Mouse (Mus musculus) urinary bladder, postnatal 10 days (tissue): Measurements from ENCODE around the gene Gm4756.
"Not testable (repeated sequence)": the region's sequence is repeated elsewhere in the genome, so short reads cannot be mapped to it uniquely, and the experiment has no call there.

ENCODE experiments used
- DNase-seq: peaks from one replicate; pipeline ENCODE4 v3.0.0; 2022; ENCODE audit warnings: low spot score

The Gm4756 gene

DNA sequence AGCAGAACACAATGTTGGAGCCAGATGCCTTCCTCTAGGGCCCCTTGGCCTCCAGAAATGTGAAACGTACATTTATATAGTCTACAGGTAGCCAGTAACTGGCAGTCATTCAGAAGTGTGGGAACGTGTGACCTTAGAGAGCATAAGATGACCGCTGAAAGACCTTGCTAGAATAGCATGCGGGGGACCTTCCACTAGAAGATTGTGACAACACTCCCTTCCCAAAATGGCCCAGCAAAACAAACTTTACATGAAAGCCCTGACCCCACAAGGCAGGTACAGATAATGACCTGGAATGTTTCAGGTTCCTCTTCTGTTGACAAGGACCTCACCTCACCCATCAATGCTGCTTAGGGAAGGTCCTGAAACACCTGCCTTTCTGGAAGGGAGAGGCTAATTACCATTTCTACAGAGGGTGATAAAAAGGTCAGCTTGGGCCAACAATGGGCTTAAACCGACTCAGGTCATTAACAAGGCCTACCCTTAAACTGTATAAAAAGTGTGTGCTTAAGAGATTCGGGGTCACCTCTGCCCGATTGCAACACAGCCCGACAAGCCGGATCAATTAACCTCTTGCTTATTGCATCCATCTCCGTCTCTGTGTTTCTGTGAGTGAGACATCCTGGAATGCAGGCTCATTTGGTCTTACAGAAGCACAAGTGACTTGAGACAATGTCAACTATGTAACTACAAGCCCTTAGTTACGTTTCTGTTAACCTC is at the start of gene Gm4756:
Gene Gm4756, minus strand, starts transcription at position 51 of the 720 bp plus-strand sequence.
- no peak for DNase-seq

DNA sequence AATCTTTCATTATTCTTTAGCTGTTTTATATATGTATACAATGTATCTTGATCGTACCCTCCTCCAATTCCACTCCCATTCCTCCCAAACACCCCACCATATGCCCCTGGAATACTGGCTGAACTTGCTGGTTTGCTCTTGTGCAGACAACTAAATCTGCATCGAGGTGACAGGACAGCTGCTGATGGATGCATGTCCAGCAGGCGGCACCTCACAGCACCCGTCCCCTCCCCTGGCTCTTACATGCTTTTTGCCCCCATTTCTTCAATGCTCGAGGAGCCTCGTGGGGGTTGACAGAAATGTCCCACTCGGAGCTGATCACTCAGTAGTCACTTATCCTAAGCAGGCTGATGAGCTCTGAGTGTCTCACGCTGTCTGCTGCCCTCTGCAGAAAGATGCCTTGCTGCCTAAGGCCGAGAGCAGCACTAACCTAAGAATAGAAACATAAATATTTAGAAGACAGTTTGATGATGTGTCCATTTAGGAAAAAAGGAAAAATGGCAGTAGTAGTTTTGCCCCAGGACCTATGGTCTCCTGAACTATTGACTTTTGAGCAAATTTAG is 45.5 kb upstream of the Gm4756 start:
- no peak for DNase-seq

DNA sequence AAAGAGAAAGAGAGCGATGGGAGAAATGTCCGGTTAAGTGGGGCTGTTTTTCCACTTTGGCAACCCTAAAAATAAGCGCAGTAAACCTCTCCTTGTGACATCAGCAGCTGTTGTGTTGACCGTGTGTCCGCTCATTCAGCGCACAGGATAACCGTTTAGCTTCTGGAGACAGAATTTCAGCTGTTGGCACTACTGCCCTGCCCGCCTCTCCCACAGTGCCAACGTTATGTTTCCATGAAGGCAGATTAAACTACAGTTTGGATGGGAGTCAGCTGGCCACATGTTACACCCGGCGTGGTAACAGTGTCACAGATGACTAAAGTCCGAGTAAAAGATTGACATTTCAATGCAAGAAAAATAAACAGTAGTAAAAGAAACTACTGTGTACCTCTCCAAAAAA is 45.0 kb upstream of the Gm4756 start:
- DNase-seq: no peak

DNA sequence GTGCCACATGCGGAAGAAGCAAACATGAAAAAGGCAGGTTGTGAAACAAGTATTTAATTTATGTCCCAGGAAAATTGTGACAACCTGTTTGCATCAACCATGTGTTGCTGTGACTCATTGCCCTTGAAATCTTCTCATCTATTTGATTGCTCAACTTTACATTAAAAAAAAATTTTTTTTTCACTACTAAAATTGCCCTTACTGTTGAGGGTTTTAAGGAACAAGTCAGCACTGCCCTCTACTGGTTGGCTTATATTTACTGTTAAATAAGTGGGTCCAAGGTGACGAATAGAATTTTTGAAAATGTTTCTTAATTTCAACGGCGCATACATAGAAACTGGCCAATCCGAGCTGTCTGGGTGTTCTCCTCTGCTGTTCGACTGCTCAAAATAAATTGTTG is 44.4 kb upstream of the Gm4756 start:
- DNase-seq: no peak

DNA sequence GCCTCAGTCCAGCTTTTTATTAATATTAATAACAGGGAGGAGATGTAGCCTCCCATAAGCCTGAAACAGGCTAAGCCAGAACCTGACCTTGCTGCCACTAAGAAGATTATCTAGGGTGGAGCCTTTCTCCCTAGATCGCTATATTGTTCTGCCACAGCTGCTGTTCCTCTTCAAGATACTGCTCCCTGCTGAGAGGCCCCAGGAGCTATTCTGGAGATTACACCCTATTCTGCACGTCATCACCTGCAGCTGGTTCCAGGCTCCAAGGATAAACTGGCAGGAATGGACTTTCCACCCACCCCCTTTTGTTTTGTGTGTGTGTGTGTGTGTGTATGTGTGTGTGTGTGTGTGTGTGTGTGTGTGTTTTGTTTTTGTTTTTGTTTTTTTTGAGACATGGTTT is 38.8 kb upstream of the Gm4756 start:
- not testable (repeated sequence) for DNase-seq

DNA sequence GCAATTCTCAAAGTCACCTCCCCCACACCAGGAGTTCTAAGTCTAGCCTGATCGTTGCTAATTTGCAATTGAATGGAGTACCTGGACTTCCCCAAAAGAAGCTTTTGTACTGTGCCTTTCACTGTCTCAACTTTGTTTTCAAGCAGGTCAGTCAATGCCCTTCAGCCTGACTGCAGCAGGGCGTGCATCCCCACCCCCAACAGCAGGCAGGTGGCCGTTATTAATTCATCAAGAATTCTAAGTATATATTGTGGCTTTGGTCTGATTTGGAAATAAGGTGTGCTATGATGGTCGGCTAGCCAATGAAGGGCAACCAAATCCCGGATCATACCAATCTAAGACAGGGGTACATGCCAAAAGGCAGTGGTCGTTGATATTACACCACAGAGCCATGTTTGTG is 38.3 kb upstream of the Gm4756 start:
- not testable (repeated sequence) for DNase-seq

DNA sequence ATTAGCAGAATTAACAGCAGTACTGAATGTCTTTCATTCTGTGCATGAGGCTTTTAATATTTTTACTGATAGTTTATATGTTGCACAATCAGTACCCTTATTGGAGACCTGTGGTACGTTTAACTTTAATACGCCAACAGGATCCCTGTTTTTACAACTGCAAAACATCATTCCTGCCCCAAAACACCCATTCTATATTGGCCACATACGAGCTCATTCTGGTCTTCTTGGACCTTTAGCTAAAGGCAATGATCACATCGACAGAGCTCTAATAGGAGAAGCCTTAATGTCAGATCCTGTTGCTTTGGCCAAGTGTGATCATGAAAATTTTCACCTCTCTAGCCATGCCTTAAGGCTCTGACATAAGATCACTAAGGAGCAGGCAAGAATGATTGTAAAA is 37.1 kb upstream of the Gm4756 start:
- not testable (repeated sequence) for DNase-seq

DNA sequence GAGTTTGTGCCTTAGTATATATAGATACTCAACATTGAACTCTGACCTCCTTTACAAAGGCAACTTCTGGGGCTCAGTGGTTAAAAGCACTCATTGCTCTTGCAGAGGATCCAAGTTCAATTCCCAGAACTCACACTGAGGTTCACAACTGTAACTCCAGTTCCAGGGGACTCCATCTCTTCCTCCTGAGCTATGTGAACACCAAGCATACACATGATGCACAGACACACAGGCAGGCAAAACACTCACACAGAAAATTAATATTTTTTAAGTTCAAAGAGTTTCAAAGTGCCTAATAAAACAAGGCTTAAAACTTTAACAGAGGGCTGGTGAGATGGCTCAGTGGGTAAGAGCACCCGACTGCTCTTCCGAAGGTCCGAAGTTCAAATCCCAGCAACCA is 34.2 kb upstream of the Gm4756 start:
- no peak for DNase-seq

DNA sequence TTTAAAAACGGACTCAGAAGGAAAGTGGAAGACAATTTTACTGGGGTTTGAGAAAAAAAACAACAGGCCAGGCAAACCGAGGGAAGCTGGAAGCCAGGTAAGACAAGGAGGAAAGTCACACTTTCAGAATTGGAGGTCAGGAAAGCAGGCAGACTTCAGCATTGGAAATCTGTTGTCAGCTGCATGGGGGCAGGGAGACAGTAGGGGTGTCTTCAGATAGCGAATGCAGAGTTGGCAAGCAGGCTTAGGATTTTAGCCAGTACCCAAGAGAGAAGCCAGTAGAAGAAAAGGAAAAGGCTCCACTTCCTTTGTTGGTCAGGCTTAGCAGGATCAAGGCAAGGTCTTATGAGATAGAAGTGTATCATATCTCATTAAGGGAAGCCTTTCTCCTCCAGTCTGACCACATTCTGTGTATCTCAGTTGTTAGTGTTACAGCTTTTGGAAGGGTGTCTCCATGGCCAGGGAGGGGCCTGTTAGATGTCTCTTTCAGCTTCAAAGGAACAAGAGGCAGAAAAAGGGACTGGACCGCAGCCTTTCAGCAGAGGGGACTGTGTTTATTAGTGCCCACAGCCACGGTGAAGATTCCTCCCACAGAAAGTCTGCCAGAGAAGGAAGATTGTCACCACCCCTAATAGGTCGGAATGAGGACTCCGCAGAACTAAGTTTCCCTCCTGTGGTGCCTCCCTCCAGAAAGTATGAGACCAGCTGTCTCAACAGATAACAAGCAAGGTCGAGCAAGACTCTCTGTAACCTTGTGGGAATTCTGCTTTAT is 33.2 kb upstream of the Gm4756 start:
- no peak for DNase-seq

DNA sequence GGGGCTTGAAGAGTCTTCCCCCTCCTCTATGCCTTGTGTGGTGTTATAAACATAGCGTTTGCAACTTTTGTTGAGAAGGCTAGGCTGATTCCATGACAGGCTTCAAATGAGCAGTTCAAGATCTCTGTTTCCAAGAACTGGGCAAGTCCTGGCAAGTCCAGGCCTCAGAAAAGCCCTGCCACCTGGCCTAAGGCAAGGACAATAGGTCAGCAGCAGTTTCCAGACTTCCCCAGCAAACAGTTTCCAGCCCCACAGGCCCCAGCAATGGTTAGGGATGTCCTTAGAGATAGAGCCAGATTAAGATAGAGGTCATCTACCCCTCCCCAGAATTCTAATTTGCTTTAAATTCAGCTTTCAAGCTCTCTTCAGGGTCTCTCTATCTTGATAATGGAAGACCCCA is 32.5 kb upstream of the Gm4756 start:
- no peak for DNase-seq

DNA sequence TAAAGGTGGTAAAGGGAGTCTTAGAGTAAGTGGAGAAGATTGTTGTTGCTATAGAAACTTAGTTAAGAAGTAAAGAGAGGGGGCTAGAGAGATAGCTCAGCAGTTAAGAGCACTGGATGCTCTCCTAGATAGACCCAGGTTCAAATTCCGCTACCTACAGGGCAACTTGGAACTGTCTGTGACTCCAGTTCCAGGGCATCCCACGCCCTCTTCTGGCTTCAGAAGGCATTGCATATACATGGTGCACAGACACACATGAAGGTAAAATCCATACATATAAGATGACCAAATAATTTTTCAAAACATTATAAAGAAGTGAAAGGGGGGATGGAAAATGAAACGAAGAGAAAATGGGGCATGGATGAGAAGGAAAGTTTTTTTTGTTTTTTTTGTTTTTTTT is 30.2 kb upstream of the Gm4756 start:
- DNase-seq: no peak

DNA sequence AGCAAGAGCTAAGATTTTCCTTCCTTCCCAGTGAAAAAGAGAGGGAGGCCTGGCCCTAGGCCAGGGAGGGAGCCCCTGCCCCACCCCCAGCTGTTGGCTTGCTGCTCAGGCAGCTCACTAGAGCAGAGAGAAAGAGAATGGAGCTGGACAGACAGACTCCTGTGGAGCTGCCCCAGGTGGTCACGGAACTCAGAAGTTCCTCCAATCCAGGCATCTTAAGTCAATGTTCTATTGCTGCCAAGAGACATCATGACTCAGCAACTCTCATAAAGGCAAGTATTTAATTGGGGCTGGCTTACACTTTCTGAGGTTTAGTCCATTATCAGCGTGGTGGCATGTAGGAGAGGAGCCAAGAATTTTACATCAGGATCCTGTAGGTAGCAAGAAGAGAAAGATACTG is 25.4 kb upstream of the Gm4756 start:
- DNase-seq: no peak

DNA sequence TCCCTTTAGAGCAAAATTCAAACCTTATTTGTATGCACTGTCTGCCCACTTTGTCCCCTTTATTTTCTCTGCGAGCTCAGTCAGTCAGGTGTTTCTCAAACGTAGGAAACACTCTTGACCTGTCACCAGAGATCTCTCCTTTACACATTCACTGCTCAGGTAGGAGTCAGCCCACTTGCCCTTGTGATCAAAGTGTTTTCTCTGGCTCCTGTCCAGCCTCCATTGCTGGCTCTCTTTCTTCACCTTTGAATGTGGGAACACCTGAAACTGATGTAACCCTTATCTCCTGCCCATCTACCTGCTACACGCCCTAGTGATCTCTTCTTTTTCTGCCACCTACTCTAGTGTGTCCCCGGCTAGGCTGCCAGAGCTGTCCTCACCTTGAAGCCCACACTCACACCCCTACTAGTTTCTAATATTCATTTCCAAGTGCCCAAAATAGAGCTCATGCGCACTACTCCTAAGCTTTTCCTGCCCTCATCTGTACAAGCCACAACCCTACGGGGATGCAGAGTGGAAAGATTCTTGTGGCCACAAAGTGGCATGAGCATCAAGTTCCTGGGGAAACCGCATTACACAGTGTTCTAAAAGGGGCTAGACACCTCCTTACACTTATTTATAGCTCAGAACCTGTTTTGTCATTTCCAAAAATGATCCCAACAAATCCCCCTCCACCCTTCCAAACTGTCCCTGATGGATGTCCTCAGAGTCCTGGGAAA is 24.8 kb upstream of the Gm4756 start:
- no peak for DNase-seq

DNA sequence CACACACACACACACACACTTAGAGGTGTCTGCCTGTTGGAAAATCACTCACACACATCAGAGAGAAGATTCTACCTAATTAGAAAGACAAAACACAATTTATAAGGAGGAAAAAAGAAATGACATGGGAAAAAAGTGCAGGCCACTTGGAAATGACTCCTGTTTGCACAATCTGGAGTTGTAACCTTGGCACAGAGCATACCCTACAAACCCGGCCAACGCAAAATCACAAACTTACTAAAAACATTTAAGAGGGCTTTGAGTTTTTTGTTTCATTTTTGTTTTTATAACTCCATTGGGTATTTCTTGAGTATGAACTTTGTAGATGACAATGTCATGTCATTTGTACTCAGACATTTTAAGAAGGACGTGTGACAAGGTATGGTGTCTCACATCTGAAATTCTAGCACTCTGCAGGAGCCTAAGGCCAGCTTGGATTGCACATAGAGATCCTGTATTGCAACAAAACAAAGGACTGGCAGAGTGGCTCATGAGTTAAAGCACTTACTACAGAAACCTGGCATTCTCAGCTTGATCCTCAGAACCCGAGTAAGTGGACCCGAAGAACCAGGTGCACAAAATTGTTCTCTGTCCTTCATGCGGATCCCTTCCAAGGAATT is 22.2 kb upstream of the Gm4756 start:
- no peak for DNase-seq

DNA sequence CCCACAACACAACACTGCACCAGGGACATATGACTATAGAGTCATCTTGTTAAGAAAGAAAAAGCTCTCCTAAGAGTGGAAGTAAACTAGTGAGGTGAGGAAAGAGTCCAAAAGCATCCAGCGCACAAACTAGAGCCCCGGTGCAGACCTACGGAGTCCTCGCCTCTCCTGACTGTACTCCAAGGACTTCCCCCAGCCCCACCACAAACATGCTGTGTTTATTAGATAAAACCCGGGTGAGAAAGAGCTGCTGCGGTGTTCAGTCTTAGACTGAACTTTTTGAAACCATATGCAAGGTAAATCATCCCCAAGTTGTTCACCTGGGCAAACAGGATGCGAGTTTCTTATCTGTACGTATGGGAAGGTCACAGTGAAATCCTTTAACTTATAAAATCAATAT is 21.5 kb upstream of the Gm4756 start:
- DNase-seq: no peak

DNA sequence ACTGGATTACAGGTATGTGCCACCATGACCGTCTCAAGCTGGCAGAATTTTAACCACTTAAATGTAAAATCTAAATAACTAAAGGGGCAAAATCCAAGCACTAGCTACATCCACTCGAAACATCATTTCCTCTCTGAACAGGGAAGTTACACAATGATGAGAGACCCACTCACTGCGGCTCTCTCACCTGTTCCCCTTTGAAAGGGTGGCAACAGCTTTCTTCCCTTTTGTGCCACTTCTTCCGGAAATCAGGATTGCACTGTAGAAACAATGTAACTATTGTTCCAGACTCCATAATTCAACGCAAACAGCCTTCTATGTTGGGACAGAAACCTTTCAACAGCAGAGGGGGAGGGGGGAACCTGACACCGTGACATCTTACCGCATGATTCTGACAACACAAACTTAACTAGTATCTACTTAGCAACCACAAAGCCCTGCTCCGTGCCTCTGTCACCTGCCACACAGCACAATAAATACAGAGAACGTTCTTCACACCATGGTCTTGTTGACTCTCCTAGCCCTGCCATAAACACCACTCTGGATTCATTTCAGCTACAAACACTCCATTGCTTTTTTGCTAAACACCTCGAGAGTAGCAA is 18.5 kb upstream of the Gm4756 start:
- no peak for DNase-seq

DNA sequence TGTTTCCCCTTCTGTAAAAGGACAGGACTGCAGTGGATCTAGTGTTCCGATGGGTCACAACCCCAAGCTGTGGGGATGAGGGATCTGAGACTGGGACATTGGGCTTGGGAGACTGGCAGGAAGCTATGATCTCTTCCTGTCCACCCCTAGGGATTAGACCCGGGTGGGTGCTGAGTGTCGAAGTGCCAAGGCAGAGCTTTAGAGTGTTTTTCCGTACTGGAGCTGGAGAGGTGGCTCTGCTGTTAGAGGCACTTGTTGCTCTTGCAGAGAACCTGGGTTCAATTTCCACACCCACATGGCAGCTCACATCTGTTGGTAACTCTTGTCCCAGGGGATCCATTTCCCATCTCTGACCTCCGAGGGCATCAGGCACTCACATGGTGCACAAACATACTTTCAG is 16.6 kb upstream of the Gm4756 start:
- no peak for DNase-seq

DNA sequence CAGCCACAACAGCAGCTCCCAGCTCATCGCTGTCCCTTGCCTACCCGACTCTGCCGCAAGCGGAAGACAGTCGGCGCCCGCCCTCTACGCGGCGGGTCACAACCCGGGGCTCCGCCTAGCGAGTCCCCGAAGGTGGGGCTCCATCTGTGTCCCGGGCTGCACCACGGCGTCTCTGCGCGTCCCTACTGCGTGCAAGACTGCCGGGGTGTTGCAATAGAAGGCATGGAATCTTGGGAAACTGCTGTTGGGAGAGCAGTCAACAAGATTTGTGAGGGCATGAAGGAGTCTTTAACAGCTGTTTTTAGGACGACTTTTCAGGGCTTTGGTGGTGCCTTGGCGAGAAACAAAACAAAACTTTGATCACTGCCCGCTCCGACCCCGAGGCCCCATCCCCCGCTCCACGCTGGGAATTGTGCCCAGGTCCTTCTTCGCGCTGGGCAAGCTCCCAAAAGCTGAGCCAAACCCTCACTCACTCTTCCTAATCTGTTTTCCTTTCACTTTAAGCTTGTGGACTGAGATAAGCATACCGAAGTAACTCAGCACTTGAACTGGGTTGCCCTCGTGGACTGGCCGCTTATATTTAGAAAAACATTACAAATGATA is 15.4 kb upstream of the Gm4756 start, which contains the start of gene Dhrs7:
Gene Dhrs7, minus strand, starts transcription at position 175 of the 603 bp plus-strand sequence.
- peak; percentile 47 for DNase-seq

DNA sequence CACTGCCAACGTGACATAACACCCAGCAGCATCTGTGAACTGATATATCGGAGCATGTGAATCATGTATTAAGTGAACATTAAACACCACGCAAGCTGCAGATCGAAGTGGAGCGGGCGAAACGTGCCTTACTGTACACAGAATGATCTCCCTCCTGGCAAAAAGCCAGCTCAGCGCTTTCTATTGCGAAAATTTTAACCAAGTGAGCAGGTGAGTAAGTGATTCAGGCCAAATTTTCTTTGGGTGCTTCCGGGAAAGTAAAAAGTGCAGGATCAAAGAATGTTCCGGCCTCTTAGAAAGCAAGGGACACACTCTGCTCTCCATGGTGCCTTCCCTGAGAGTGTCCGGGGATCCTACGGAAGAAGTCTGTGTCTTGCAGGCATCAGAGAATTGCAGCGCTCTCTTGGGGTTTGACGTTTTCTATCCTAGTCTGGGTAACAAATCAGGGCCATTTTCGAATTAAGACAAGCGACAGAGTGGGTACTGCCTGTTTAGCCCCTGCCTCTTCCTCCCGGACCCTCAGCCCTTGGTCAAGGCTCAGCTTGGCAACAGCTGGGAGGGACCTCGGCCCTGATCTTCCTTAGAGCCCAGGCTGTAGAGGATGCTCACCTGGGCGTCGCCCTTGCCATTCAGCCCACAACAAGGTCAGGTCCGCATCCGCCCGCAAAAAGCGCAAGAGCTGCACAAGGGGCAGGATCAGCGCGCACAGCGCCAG is 14.7 kb upstream of the Gm4756 start:
- no peak for DNase-seq

DNA sequence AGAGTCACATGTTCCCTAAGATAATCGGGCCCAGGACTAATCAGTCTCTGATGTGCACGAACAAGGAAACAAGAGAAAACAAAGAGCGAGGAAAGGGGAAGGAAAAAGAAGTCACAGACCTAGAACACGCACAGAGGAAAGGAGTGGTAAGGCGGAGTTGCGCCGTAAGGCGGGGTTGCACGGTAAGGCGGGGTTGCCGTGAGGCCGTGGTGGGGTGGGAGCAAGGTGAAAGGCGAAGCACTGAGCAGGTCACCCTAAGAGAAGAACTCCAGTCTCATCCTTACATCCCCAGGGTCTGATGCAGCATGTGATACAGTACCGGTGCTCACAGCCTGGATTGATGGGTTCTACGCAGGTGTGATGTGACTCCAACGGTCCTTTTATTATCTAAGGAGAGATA is 6.3 kb upstream of the Gm4756 start:
- DNase-seq: no peak

DNA sequence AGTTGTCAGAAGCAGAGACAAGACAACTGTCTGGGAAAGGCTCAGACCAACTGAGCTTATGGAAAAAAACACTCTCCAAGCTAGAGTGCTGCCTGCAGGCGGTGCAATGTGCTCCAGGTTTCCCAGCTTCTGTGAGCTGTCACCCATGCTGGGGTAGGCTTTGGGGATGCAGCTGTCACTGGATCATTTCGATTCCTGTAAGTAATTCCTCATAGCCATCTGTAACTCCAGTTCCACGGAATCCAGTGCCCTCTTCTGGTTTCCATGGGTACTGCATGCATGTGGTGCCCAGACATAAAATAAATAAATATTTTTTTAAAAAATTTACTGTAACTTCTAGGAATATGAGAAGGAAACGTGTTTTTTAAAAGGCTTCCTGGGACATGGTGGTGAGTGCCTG is 5.2 kb upstream of the Gm4756 start:
- no peak for DNase-seq
